Mouse (Mus musculus): ENCODE measurements around the gene Strip2. TPM values are rescaled to one million over a fixed set of nuclear protein-coding genes. Genes with fewer than 3 reads are reported as not detected.

The Strip2 gene
- polyA plus RNA-seq, 1 experiment from 2014 or later, result 0.65 TPM

DNA sequence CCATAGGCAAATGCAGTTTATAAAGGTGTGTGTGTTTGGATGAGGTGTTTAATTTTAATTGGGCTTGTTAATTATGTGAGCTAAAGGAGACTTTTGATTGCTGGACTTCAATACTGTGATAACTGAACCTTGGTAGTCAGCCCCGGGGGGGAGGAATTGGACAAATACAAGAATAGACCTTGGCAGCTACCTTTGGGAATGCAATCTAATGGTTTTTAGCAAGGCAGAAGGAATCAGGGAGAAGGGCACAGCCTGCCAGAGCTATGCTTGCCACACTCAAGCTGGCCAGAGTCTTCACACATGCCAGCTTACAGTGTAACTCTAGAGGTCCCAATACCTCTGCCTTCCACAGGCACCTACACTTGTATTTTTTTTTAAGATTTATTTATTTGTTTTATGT lies 18.9 kb downstream of the Strip2 start:
- Histone ChIP-seq H3K4me1 (no peaks in the 10 kb centered on the region), H3K36me3 (no peaks in the 10 kb centered on the region), H3K4me3 (no peak overlapping the region), H3K9me3 (replicated peaks) (no peaks in the 10 kb centered on the region), H3K27ac (replicated peaks) (no peak overlapping the region), H3K27me3 (ENCODE audit: low read depth, poor library complexity, severe bottlenecking) (no peaks in the 10 kb centered on the region)
- DNase-seq (ENCODE audit: low spot score), result no peak
- 96% methylated on average over 1 of the region's 1 CpGs for WGBS

DNA sequence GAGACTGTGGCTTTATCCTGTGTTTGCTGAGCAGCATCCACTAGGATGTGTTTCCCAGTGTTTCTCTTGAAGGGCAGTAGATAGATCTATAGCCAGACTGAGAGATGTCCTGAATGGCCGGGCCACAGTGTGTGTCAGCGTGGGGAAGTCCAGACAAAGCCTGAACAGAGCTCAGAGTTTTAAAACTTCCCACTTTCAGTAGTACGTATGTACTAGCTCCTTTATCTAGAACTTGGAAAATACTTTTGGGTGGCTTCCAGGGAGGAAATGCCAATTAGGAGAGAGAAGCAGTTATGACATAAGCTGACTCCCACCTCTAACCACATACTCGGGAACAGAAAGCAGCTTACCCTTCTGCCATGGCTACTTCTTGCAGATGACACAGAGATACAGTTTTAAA lies 23.6 kb downstream of the Strip2 start:
- H3K36me3 ChIP-seq, result no peaks in the 10 kb centered on the region
- no peak overlapping the region for H3K27ac ChIP-seq (replicated peaks)
- WGBS, result 87% methylated on average over 4 of the region's 4 CpGs
- no peak overlapping the region for H3K4me3 ChIP-seq
- DNase-seq (ENCODE audit: low spot score), result no peak
- H3K27me3 ChIP-seq (ENCODE audit: low read depth, poor library complexity, severe bottlenecking), result no peaks in the 10 kb centered on the region
- H3K4me1 ChIP-seq, result no peaks in the 10 kb centered on the region
- no peaks in the 10 kb centered on the region for H3K9me3 ChIP-seq (replicated peaks)

DNA sequence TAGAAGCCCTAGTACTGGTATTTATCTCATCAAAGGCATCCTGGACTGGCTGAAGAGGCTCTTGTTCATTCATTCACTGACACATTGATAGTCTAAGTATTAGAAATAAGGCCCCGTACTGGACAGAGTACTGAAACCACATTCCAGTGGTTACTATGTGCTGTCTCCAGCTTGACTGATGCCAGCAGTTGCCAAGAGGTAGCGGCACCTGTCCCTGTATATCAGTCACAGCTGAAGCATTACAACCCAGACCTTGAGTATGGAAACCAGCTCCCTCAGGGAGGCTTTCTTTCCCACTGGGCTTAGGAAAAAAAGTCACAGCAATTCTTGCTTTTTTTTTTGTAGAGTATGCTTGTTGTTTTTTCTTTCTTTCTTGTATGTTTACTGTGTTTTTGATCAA lies 24.2 kb downstream of the Strip2 start:
- no peak for DNase-seq (ENCODE audit: low spot score)
- no peaks in the 10 kb centered on the region for H3K4me1 ChIP-seq
- H3K9me3 ChIP-seq (replicated peaks), result no peaks in the 10 kb centered on the region
- H3K36me3 ChIP-seq, result no peaks in the 10 kb centered on the region
- no peak overlapping the region for H3K27ac ChIP-seq (replicated peaks)
- 88% methylated on average over 2 of the region's 2 CpGs for WGBS
- H3K4me3 ChIP-seq, result no peak overlapping the region
- no peaks in the 10 kb centered on the region for H3K27me3 ChIP-seq (ENCODE audit: low read depth, poor library complexity, severe bottlenecking)

DNA sequence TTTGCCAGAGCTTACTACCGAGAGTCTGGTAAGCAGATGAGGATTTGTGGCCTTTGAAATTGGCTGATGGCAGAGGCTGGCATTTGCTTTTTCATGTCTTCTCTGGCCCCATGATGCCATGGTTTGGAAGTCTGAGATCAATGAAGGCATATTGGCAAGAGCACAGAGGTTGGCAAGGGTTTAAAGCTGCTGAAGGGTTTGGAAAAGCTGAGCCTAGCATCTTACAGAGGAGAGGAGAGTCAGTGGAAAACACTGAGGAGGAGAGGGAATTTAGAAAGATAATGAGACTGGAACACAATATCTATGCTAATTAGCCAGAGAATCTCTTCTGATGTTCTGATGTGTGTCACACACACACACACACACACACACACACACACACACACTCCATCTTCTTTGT lies 27.7 kb downstream of the Strip2 start:
- DNase-seq (ENCODE audit: low spot score), result no peak
- no peaks in the 10 kb centered on the region for H3K9me3 ChIP-seq (replicated peaks)
- no peaks in the 10 kb centered on the region for H3K36me3 ChIP-seq
- WGBS, result 82% methylated on average over 1 of the region's 1 CpGs
- H3K4me1 ChIP-seq, result no peaks in the 10 kb centered on the region
- no peak overlapping the region for H3K4me3 ChIP-seq
- H3K27ac ChIP-seq (replicated peaks), result no peak overlapping the region
- no peaks in the 10 kb centered on the region for H3K27me3 ChIP-seq (ENCODE audit: low read depth, poor library complexity, severe bottlenecking)

DNA sequence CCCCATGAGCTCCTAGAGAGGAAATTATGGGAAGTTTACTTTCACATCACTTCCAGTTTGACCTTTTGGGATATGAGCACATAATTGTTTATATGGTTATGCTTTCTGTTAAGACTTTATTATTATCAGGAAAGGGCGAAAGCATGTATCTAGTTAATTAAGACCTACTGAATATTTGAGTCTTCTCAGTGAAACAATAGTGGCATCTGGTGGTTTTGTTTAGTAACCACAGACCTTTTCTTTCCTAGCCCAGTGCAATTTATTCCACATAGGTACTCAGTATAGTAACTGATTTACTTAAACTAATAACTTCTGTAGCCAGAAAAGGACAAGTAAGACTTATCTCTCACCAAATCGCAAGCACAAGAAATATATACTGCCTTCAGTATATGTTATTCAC lies 29.8 kb downstream of the Strip2 start:
- Histone ChIP-seq H3K4me3 (no peak overlapping the region), H3K4me1 (no peaks in the 10 kb centered on the region), H3K36me3 (no peaks in the 10 kb centered on the region), H3K9me3 (replicated peaks) (no peaks in the 10 kb centered on the region), H3K27ac (replicated peaks) (no peak overlapping the region), H3K27me3 (ENCODE audit: low read depth, poor library complexity, severe bottlenecking) (no peaks in the 10 kb centered on the region)
- DNase-seq (ENCODE audit: low spot score), result no peak
- WGBS, result 88% methylated on average over 2 of the region's 2 CpGs

DNA sequence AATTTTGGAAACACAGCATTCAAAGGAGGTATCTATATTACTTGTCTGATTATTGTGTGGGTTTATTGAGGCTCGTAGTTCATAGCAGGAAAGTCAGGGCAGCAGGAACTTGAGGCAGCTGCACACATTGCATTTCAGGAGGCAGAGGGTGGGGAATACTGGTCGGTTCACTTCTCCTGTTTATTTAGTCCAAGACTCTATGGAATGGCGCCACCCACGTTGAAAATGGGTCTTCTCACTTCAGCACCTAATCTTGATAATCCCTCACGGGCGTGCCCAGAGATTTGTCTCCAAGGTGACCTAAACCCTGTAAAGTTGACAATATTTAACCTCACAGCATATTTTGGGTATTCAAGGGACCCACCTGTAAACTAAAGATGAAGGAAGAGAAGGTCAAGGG lies 31.0 kb downstream of the Strip2 start:
- Histone ChIP-seq H3K36me3 (no peaks in the 10 kb centered on the region), H3K9me3 (replicated peaks) (no peaks in the 10 kb centered on the region), H3K27ac (replicated peaks) (no peak overlapping the region), H3K4me3 (no peak overlapping the region), H3K27me3 (ENCODE audit: low read depth, poor library complexity, severe bottlenecking) (no peaks in the 10 kb centered on the region), H3K4me1 (no peaks in the 10 kb centered on the region)
- WGBS, result 71% methylated on average over 6 of the region's 6 CpGs
- no peak for DNase-seq (ENCODE audit: low spot score)

DNA sequence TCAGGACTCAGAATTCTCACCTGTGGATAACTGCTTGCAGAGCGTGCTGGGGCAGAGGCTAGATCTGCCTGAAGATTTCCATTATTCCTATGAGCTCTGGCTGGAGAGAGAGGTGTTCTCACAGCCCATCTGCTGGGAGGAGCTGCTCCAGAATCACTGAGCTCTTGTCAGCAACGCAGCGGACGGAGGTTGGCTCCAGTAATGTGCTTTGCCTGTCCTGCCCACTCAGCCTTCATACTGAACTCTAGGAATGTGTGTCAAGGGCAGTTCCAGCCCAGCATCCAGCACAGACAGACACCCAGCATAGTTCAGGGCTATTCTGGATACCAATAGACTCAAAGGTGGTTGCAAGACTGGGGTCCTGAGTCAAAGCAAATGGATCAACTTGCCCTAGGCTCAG lies 39.9 kb downstream of the Strip2 start:
- H3K4me1 ChIP-seq, result no peaks in the 10 kb centered on the region
- no peak overlapping the region for H3K4me3 ChIP-seq
- no peaks in the 10 kb centered on the region for H3K36me3 ChIP-seq
- H3K27ac ChIP-seq (replicated peaks), result no peak overlapping the region
- 93% methylated on average over 4 of the region's 4 CpGs for WGBS
- H3K27me3 ChIP-seq (ENCODE audit: low read depth, poor library complexity, severe bottlenecking), result no peaks in the 10 kb centered on the region
- no peak for DNase-seq (ENCODE audit: low spot score)
- H3K9me3 ChIP-seq (replicated peaks), result no peaks in the 10 kb centered on the region

DNA sequence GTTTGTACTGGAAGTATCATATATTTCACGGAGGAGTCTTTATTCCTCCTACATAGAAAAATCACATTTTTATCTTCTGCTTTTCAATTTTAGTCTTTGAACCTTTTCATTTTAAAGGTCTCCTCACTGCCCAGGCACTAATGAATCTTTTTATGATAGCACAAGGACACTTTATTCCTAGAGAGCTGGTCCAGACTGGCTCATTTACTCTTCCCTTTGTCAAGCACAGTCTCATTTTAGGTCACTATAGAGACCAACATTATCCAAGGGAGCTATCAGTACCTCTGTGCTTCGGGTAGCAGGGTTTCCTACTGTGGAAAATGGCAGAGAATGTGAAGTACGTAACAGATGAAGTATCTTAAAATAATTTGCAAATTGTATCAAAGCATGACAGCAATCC lies 41.9 kb downstream of the Strip2 start:
- Histone ChIP-seq H3K36me3 (no peaks in the 10 kb centered on the region), H3K27me3 (ENCODE audit: low read depth, poor library complexity, severe bottlenecking) (no peaks in the 10 kb centered on the region), H3K27ac (replicated peaks) (no peak overlapping the region), H3K9me3 (replicated peaks) (no peaks in the 10 kb centered on the region), H3K4me3 (no peak overlapping the region), H3K4me1 (no peaks in the 10 kb centered on the region)
- DNase-seq (ENCODE audit: low spot score), result no peak
- 85% methylated on average over 3 of the region's 3 CpGs for WGBS

DNA sequence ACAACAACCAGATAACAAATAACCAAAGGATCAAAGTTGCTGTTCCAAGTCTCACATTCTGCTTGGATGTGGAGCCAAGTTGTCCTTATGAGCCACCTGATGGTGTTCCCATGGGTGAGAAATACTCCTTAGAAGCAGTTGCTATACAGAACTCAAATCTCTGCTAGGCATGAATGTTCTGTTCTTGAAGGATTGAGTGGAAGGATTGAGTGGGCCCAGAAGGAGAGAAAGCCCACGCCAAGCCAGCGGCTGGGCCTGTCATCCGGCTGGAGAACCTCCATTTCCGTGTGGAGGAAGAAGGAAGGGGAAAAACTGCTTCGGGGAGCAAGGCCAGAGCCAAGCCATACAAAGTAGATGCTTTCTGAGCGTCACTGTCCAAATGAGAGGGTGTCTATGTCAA lies 44.3 kb downstream of the Strip2 start:
- Histone ChIP-seq H3K27me3 (ENCODE audit: low read depth, poor library complexity, severe bottlenecking) (no peaks in the 10 kb centered on the region), H3K36me3 (no peaks in the 10 kb centered on the region), H3K27ac (replicated peaks) (no peak overlapping the region), H3K4me1 (no peaks in the 10 kb centered on the region), H3K9me3 (replicated peaks) (no peaks in the 10 kb centered on the region), H3K4me3 (no peak overlapping the region)
- DNase-seq (ENCODE audit: low spot score), result no peak
- 88% methylated on average over 6 of the region's 6 CpGs for WGBS

DNA sequence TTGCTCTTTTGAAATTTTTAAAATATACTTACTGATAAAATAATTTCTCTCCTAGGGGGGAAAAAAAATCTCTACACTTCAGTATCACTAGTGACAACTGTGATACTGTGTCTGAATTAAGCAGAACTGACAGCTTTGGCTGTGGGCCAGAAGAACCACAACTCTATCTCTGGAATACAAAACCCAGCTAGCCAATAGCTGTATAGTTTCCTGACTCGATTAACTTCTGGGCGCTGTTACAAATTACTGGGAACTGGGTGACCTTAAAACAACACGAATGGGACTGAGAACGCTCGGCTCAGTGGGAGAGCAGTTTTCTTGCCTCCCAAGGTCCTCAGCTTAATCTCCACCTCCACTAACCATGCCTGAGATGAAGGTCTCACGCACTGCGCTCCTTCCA lies 51.1 kb downstream of the Strip2 start:
- H3K4me1 ChIP-seq, result no peaks in the 10 kb centered on the region

DNA sequence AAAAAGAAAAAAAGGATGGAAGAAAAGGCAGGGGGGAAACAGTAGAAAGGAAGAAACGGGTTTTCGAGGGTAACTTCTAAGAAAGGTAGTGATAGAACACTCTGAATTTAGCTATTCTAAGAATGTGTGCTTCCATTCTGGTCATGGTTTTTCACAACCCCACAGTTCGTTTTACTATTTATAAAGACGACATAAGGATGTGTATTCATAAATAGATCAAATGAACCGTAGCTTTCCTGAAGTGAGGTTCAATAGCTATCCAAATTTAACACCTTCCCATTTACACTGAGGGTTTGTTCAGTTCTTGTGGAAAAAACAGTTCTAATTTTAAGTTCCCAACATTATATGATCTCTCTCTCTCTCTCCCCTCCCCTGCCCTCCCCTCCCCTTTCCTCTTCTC lies 56.5 kb downstream of the Strip2 start:
- 88% methylated on average over 5 of the region's 5 CpGs for WGBS
- Histone ChIP-seq H3K4me1 (no peaks in the 10 kb centered on the region), H3K27me3 (ENCODE audit: low read depth, poor library complexity, severe bottlenecking) (no peaks in the 10 kb centered on the region), H3K9me3 (replicated peaks) (no peaks in the 10 kb centered on the region), H3K36me3 (no peaks in the 10 kb centered on the region), H3K27ac (replicated peaks) (no peak overlapping the region), H3K4me3 (no peak overlapping the region)
- DNase-seq (ENCODE audit: low spot score), result no peak

More for the DNA sequence above, 51.1 kb downstream of the Strip2 start:
- 86% methylated on average over 7 of the region's 7 CpGs for WGBS
- Histone ChIP-seq H3K9me3 (replicated peaks) (no peaks in the 10 kb centered on the region), H3K27me3 (ENCODE audit: low read depth, poor library complexity, severe bottlenecking) (no peaks in the 10 kb centered on the region), H3K27ac (replicated peaks) (no peak overlapping the region), H3K36me3 (no peaks in the 10 kb centered on the region), H3K4me3 (no peak overlapping the region)
- DNase-seq (ENCODE audit: low spot score), result no peak

DNA sequence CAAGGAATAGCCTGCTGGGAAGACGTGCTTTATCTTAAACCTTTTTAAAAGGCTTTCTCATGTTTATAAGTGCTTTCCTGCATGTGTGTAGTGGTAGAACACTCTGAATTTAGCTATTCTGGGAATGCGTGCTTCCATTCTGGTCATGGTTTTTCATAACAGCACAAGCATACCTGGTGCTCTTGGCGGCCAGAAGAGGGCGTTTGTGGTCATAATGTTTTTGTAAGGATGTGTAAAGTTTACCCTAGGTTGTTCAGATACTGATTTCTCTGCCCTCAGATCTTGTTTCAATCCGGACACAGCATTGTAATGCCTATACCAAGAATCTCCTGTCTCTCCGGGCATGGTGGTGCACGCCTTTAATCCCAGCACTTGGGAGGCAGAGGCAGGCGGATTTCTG lies 58.0 kb downstream of the Strip2 start:
- H3K27ac ChIP-seq (replicated peaks), result no peak overlapping the region
- no peaks in the 10 kb centered on the region for H3K36me3 ChIP-seq
- H3K4me3 ChIP-seq, result no peak overlapping the region
- no peaks in the 10 kb centered on the region for H3K27me3 ChIP-seq (ENCODE audit: low read depth, poor library complexity, severe bottlenecking)
- no peaks in the 10 kb centered on the region for H3K9me3 ChIP-seq (replicated peaks)
- DNase-seq (ENCODE audit: low spot score), result no peak
- 72% methylated on average over 8 of the region's 8 CpGs for WGBS
- H3K4me1 ChIP-seq, result no peaks in the 10 kb centered on the region

DNA sequence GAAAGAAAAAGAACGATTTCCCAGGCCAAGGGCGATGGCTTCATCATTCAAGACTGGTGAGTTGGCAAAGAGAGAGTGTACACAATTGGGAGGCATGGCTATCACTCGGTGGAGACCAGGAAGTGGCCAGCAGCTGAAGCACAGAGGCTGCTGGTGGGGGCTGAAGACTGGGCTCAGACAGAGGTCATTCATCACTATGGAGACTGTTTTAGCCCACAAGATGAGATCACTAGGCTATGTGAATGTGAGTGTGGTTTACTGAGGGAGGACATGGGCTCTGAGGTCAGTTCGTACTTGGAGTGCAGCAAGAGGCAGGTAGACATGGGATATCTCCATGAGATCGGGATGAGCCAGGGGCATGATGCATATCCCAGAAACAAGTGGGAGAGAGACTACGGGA lies 63.6 kb downstream of the Strip2 start:
- H3K36me3 ChIP-seq, result no peaks in the 10 kb centered on the region
- no peaks in the 10 kb centered on the region for H3K27me3 ChIP-seq (ENCODE audit: low read depth, poor library complexity, severe bottlenecking)
- no peak overlapping the region for H3K4me3 ChIP-seq
- H3K9me3 ChIP-seq (replicated peaks), result no peaks in the 10 kb centered on the region
- 92% methylated on average over 6 of the region's 6 CpGs for WGBS
- peaks cover 8% of the 10 kb centered on the region; the same call in 1 of the 2 replicates for H3K4me1 ChIP-seq
- no peak overlapping the region for H3K27ac ChIP-seq (replicated peaks)
- DNase-seq (ENCODE audit: low spot score), result no peak

DNA sequence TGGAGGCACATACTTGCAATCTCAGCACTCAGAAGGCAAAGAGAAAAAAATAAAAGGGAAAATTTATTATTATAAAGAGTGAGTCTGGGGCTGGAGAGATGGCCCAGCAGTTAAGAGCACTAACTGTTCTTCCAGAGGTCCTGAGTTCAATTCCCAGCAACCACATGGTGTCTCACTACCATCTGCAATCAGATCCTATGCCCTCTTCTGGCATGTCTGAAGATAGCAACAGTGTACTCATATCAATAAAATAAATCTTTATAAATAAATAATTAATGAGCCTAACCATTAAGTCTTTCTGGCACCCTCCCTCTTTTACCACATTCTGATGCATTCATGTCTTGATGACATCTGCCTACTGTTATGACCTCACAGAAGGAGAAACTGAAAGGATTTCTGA lies 65.0 kb downstream of the Strip2 start:
- H3K4me1 ChIP-seq, result peaks cover 13% of the 10 kb centered on the region; the same call in 1 of the 2 replicates
- no peaks in the 10 kb centered on the region for H3K9me3 ChIP-seq (replicated peaks)
- no peak overlapping the region for H3K27ac ChIP-seq (replicated peaks)
- H3K27me3 ChIP-seq (ENCODE audit: low read depth, poor library complexity, severe bottlenecking), result peaks cover 13% of the 10 kb centered on the region
- no peak overlapping the region for H3K4me3 ChIP-seq
- no peak for DNase-seq (ENCODE audit: low spot score)
- no peaks in the 10 kb centered on the region for H3K36me3 ChIP-seq
